Mouse (Mus musculus) liver, postnatal 0 days (tissue): ENCODE measurements at regions not wholly inside any gene's neighbourhood (a gene's known extent, or its start where the extent isn't known, plus 50 kb on each side); places are given as distances from the start of the nearest gene placed in this dataset.

Experiments
- ATAC-seq: fragments of 200-750 bp; cut with Nextera tagmentation; 2 replicates; pipeline ENCODE4 v1.8.0; 2017; ENCODE audit warnings: mild to moderate bottlenecking, moderate library complexity
- DNase-seq: peaks from one replicate; pipeline ENCODE4 v3.0.0-alpha.2; 2016
- H3K27ac ChIP-seq: fragments of 300-500 bp; sonication (generic); 2 replicates; pipeline ENCODE4 v1.5.1; 2014; ENCODE audit warnings: antibody characterized with exemption, moderate library complexity, mild to moderate bottlenecking, low read depth
- H3K27me3 ChIP-seq: fragments of 300-500 bp; sonication (generic); 2 replicates; pipeline ENCODE4 v1.6.1; 2014; ENCODE audit warnings: low read length, control low read depth, mixed read lengths; ENCODE audit not compliant: insufficient read depth
- H3K36me3 ChIP-seq: fragments of 300-500 bp; sonication (generic); replicated peaks from 2 replicates; pipeline ENCODE4 v1.6.1; 2014; ENCODE audit warnings: mild to moderate bottlenecking, control low read depth, low read length, moderate library complexity, mixed read lengths; ENCODE audit not compliant: insufficient read depth
- H3K4me1 ChIP-seq: fragments of 300-500 bp; sonication (generic); 2 replicates; pipeline ENCODE4 v1.6.1; 2014; ENCODE audit warnings: antibody characterized with exemption, mild to moderate bottlenecking, control low read depth; ENCODE audit not compliant: insufficient read depth
- H3K4me2 ChIP-seq: fragments of 300-500 bp; sonication (generic); 2 replicates; pipeline ENCODE4 v1.6.1; 2014; ENCODE audit warnings: low read depth, mild to moderate bottlenecking, low read length, moderate library complexity, mixed read lengths
- H3K4me3 ChIP-seq: fragments of 300-500 bp; sonication (generic); 2 replicates; pipeline ENCODE4 v1.5.1; 2014; ENCODE audit warnings: low read depth, low read length
- H3K9ac ChIP-seq: fragments of 300-500 bp; sonication (generic); replicated peaks from 2 replicates; pipeline ENCODE4 v1.6.1; 2014; ENCODE audit warnings: mild to moderate bottlenecking, moderate library complexity
- H3K9me3 ChIP-seq: fragments of 300-500 bp; sonication (generic); 2 replicates; pipeline ENCODE4 v1.6.1; 2016; ENCODE audit warnings: mild to moderate bottlenecking, control low read depth, low read length, mixed read lengths
- CTCF ChIP-seq: sonication (generic); IDR thresholded peaks from 2 replicates; pipeline ENCODE4 v1.5.1; 2016; ENCODE audit warnings: antibody characterized with exemption, low read depth
- EP300 ChIP-seq: IDR thresholded peaks from 2 replicates; pipeline ENCODE4 v1.6.1; 2016; ENCODE audit warnings: antibody characterized with exemption, low read depth, mild to moderate bottlenecking
- WGBS: fragments of 180-500 bp; shearing (Covaris S2); extraction: QIAGEN DNeasy Blood & Tissue Kit; methylation state at CpG from one replicate; pipeline ENCODE4 v1.1.7; 2014; ENCODE audit not compliant: insufficient replicate concordance; 5-methylcytosine and 5-hydroxymethylcytosine counted together

- H3K4me3 ChIP-seq: no peak overlapping the region
- H3K36me3 ChIP-seq: no peaks in the 10 kb centered on the region
- H3K9me3 ChIP-seq: no peaks in the 10 kb centered on the region
- H3K27me3 ChIP-seq: no peaks in the 10 kb centered on the region
- 70% methylated on average over 1 of the region's 1 CpGs for WGBS
- no peak overlapping the region for H3K27ac ChIP-seq
- no peak overlapping the region for H3K4me2 ChIP-seq
- TF ChIP-seq EP300: no peak
- no peak for TF ChIP-seq CTCF
- no peak overlapping the region for H3K9ac ChIP-seq
- DNase-seq: no peak
- no peak for ATAC-seq
- no peaks in the 10 kb centered on the region for H3K4me1 ChIP-seq
These were observed 148.5 kb upstream of the Lrig1 start for GRCm38 (mm10) chr6:94848437-94848836.

- Histone ChIP-seq H3K27me3 (no peaks in the 10 kb centered on the region), H3K9me3 (no peaks in the 10 kb centered on the region), H3K4me2 (no peak overlapping the region), H3K9ac (no peak overlapping the region), H3K27ac (no peak overlapping the region), H3K36me3 (no peaks in the 10 kb centered on the region), H3K4me1 (no peaks in the 10 kb centered on the region), H3K4me3 (no peak overlapping the region)
- ATAC-seq (no peak), DNase-seq (no peak)
- 66% methylated on average over 6 of the region's 6 CpGs for WGBS
- no peak for TF ChIP-seq CTCF
- no peak for TF ChIP-seq EP300
These were observed 145.9 kb upstream of the Lrig1 start for GRCm38 (mm10) chr6:94845821-94846220.

GRCm38 (mm10) chr6:94842856-94843255, 142.9 kb upstream of the Lrig1 start:
- no peak overlapping the region for H3K9ac ChIP-seq
- no peak for ATAC-seq
- TF ChIP-seq CTCF (no peak), EP300 (no peak)
- no peaks in the 10 kb centered on the region for H3K27me3 ChIP-seq
- 84% methylated on average over 9 of the region's 9 CpGs for WGBS
- H3K9me3 ChIP-seq: no peaks in the 10 kb centered on the region
- H3K4me2 ChIP-seq: no peak overlapping the region
- no peak overlapping the region for H3K4me3 ChIP-seq
- DNase-seq: no peak
- H3K27ac ChIP-seq: no peak overlapping the region
- no peaks in the 10 kb centered on the region for H3K36me3 ChIP-seq
- H3K4me1 ChIP-seq: no peaks in the 10 kb centered on the region

GRCm38 (mm10) chr6:94841881-94842280, 141.9 kb upstream of the Lrig1 start:
- Histone ChIP-seq H3K27me3 (no peaks in the 10 kb centered on the region), H3K27ac (no peak overlapping the region), H3K9me3 (no peaks in the 10 kb centered on the region), H3K4me2 (no peak overlapping the region), H3K36me3 (no peaks in the 10 kb centered on the region), H3K9ac (no peak overlapping the region), H3K4me1 (no peaks in the 10 kb centered on the region), H3K4me3 (no peak overlapping the region)
- TF ChIP-seq CTCF (no peak), EP300 (no peak)
- no peak for DNase-seq
- no peak for ATAC-seq
- WGBS: 70% methylated on average over 5 of the region's 5 CpGs

- no peaks in the 10 kb centered on the region for H3K27me3 ChIP-seq
- H3K36me3 ChIP-seq: no peaks in the 10 kb centered on the region
- DNase-seq (no peak), ATAC-seq (no peak)
- WGBS: 36% methylated on average over 2 of the region's 2 CpGs
- no peaks in the 10 kb centered on the region; the same call in 1 of the 2 replicates for H3K4me1 ChIP-seq
- H3K4me3 ChIP-seq: no peak overlapping the region
- TF ChIP-seq CTCF (no peak), EP300 (no peak)
- no peak overlapping the region for H3K9ac ChIP-seq
- no peak overlapping the region for H3K4me2 ChIP-seq
- no peak overlapping the region for H3K27ac ChIP-seq
- H3K9me3 ChIP-seq: no peaks in the 10 kb centered on the region
These were observed 135.8 kb upstream of the Lrig1 start for GRCm38 (mm10) chr6:94835742-94836141.

- no peak overlapping the region for H3K4me2 ChIP-seq
- H3K9me3 ChIP-seq: no peaks in the 10 kb centered on the region
- ATAC-seq (no peak), DNase-seq (no peak)
- H3K4me1 ChIP-seq: no peaks in the 10 kb centered on the region; the same call in 1 of the 2 replicates
- H3K9ac ChIP-seq: no peak overlapping the region
- no peak for TF ChIP-seq CTCF
- no peak for TF ChIP-seq EP300
- no peaks in the 10 kb centered on the region for H3K27me3 ChIP-seq
- H3K27ac ChIP-seq: no peak overlapping the region
- H3K36me3 ChIP-seq: no peaks in the 10 kb centered on the region
- no peak overlapping the region for H3K4me3 ChIP-seq
- WGBS: 64% methylated on average over 1 of the region's 1 CpGs
These were observed 134.6 kb upstream of the Lrig1 start for GRCm38 (mm10) chr6:94834551-94834950.

GRCm38 (mm10) chr6:94830801-94831200, 130.8 kb upstream of the Lrig1 start:
- 80% methylated on average over 8 of the region's 8 CpGs for WGBS

More at GRCm38 (mm10) chr6:94830801-94831200, 130.8 kb upstream of the Lrig1 start:
- ATAC-seq (no peak), DNase-seq (no peak)
- H3K27me3 ChIP-seq: no peaks in the 10 kb centered on the region
- no peak overlapping the region for H3K4me3 ChIP-seq
- no peaks in the 10 kb centered on the region for H3K9me3 ChIP-seq
- TF ChIP-seq CTCF: no peak
- TF ChIP-seq EP300: no peak
- no peak overlapping the region for H3K9ac ChIP-seq
- H3K4me1 ChIP-seq: no peaks in the 10 kb centered on the region; the same call in 1 of the 2 replicates
- no peak overlapping the region for H3K27ac ChIP-seq
- H3K36me3 ChIP-seq: no peaks in the 10 kb centered on the region
- no peak overlapping the region for H3K4me2 ChIP-seq
